Mouse (Mus musculus): ENCODE results near the gene Ect2l. TPM values are rescaled to one million over a fixed set of nuclear protein-coding genes. Genes with fewer than 3 reads are reported as not detected.
"Not testable (repeated sequence)": the region's sequence is repeated elsewhere in the genome, so short reads cannot be mapped to it uniquely, and the experiment has no call there.

Gene Ect2l
- polyA plus RNA-seq, 1 experiment from 2014 or later, result 0.38 TPM

- Histone ChIP-seq H3K27ac (no peak overlapping the region), H3K9me3 (replicated peaks) (no peaks in the 10 kb centered on the region), H3K27me3 (no peaks in the 10 kb centered on the region), H3K4me2 (no peak overlapping the region), H3K9ac (no peak overlapping the region), H3K4me1 (peaks cover 13% of the 10 kb centered on the region; the same call in 1 of the 2 replicates), H3K36me3 (no peaks in the 10 kb centered on the region), H3K4me3 (replicated peaks) (no peak overlapping the region)
- ATAC-seq (replicated peaks; ENCODE audit: low FRiP score), result no peak
- 84% methylated on average over 6 of the region's 6 CpGs for WGBS
Measured at GRCm38 (mm10) chr10:18188564-18188963, 22.1 kb downstream of the Ect2l start.

GRCm38 (mm10) chr10:18182246-18182645, 28.4 kb downstream of the Ect2l start:
- Histone ChIP-seq H3K4me2 (no peak overlapping the region), H3K9ac (no peak overlapping the region), H3K27ac (no peak overlapping the region), H3K4me1 (no peaks in the 10 kb centered on the region), H3K27me3 (no peaks in the 10 kb centered on the region), H3K4me3 (replicated peaks) (no peak overlapping the region), H3K9me3 (replicated peaks) (no peaks in the 10 kb centered on the region), H3K36me3 (no peaks in the 10 kb centered on the region)
- WGBS, result 87% methylated on average over 5 of the region's 5 CpGs
- ATAC-seq (replicated peaks; ENCODE audit: low FRiP score), result no peak

GRCm38 (mm10) chr10:18177304-18177703, 33.4 kb downstream of the Ect2l start:
- no peak for ATAC-seq (replicated peaks; ENCODE audit: low FRiP score)
- Histone ChIP-seq H3K4me3 (replicated peaks) (no peak overlapping the region), H3K9me3 (replicated peaks) (no peaks in the 10 kb centered on the region), H3K27me3 (no peaks in the 10 kb centered on the region), H3K4me1 (no peaks in the 10 kb centered on the region), H3K4me2 (no peak overlapping the region), H3K36me3 (no peaks in the 10 kb centered on the region), H3K9ac (no peak overlapping the region), H3K27ac (no peak overlapping the region)
- 49% methylated on average over 2 of the region's 2 CpGs for WGBS

GRCm38 (mm10) chr10:18176722-18177121, 34.0 kb downstream of the Ect2l start:
- H3K27me3 ChIP-seq, result no peaks in the 10 kb centered on the region
- no peak overlapping the region for H3K4me3 ChIP-seq (replicated peaks)
- H3K4me1 ChIP-seq, result no peaks in the 10 kb centered on the region
- no peaks in the 10 kb centered on the region for H3K36me3 ChIP-seq
- ATAC-seq (replicated peaks; ENCODE audit: low FRiP score), result no peak
- no peaks in the 10 kb centered on the region for H3K9me3 ChIP-seq (replicated peaks)
- H3K9ac ChIP-seq, result no peak overlapping the region
- H3K4me2 ChIP-seq, result no peak overlapping the region
- WGBS, result 85% methylated on average over 7 of the region's 7 CpGs
- H3K27ac ChIP-seq, result no peak overlapping the region

GRCm38 (mm10) chr10:18175087-18175486, 35.6 kb downstream of the Ect2l start:
- H3K4me1 ChIP-seq, result no peaks in the 10 kb centered on the region
- no peak overlapping the region for H3K27ac ChIP-seq
- WGBS, result 45% methylated on average over 6 of the region's 6 CpGs
- no peaks in the 10 kb centered on the region for H3K27me3 ChIP-seq
- H3K4me2 ChIP-seq, result no peak overlapping the region
- H3K4me3 ChIP-seq (replicated peaks), result no peak overlapping the region
- no peaks in the 10 kb centered on the region for H3K9me3 ChIP-seq (replicated peaks)
- no peak for ATAC-seq (replicated peaks; ENCODE audit: low FRiP score)
- H3K9ac ChIP-seq, result no peak overlapping the region
- H3K36me3 ChIP-seq, result no peaks in the 10 kb centered on the region

GRCm38 (mm10) chr10:18162435-18162971, 48.2 kb downstream of the Ect2l start:
- Histone ChIP-seq H3K4me1 (no peaks in the 10 kb centered on the region), H3K4me2 (no peak overlapping the region), H3K4me3 (replicated peaks) (no peak overlapping the region), H3K9me3 (replicated peaks) (no peaks in the 10 kb centered on the region), H3K9ac (no peak overlapping the region), H3K27me3 (no peaks in the 10 kb centered on the region), H3K27ac (no peak overlapping the region), H3K36me3 (no peaks in the 10 kb centered on the region)
- WGBS, result 79% methylated on average over 7 of the region's 7 CpGs
- no peak for ATAC-seq (replicated peaks; ENCODE audit: low FRiP score)

GRCm38 (mm10) chr10:18147224-18147623, 63.5 kb downstream of the Ect2l start:
- no peaks in the 10 kb centered on the region for H3K36me3 ChIP-seq
- H3K27ac ChIP-seq, result no peak overlapping the region
- WGBS, result 55% methylated on average over 3 of the region's 3 CpGs
- no peak overlapping the region for H3K4me3 ChIP-seq (replicated peaks)
- H3K9me3 ChIP-seq (replicated peaks), result no peaks in the 10 kb centered on the region
- H3K4me1 ChIP-seq, result 0 out of 2 replicates have a peak, but pooled peaks cover 5% of the 10 kb centered on the region
- ATAC-seq (replicated peaks; ENCODE audit: low FRiP score), result peak; percentile 29; the same call in 1 of the 2 replicates
- H3K27me3 ChIP-seq, result no peaks in the 10 kb centered on the region
- H3K4me2 ChIP-seq, result no peak overlapping the region
- no peak overlapping the region for H3K9ac ChIP-seq

GRCm38 (mm10) chr10:18142231-18142630, 68.5 kb downstream of the Ect2l start:
- H3K4me3 ChIP-seq (replicated peaks), result no peak overlapping the region
- 89% methylated on average over 6 of the region's 6 CpGs for WGBS
- no peak for ATAC-seq (replicated peaks; ENCODE audit: low FRiP score)
- no peaks in the 10 kb centered on the region for H3K27me3 ChIP-seq
- no peak overlapping the region for H3K9ac ChIP-seq
- no peaks in the 10 kb centered on the region for H3K36me3 ChIP-seq
- H3K4me2 ChIP-seq, result no peak overlapping the region
- H3K9me3 ChIP-seq (replicated peaks), result no peaks in the 10 kb centered on the region
- 0 out of 2 replicates have a peak, but pooled peaks cover 1% of the 10 kb centered on the region for H3K4me1 ChIP-seq
- no peak overlapping the region for H3K27ac ChIP-seq

GRCm38 (mm10) chr10:18141389-18141788, 69.3 kb downstream of the Ect2l start:
- no peak for ATAC-seq (replicated peaks; ENCODE audit: low FRiP score)
- no peak overlapping the region for H3K4me2 ChIP-seq
- no peak overlapping the region for H3K27ac ChIP-seq
- H3K9me3 ChIP-seq (replicated peaks), result no peaks in the 10 kb centered on the region
- H3K4me1 ChIP-seq, result no peaks in the 10 kb centered on the region
- H3K36me3 ChIP-seq, result no peaks in the 10 kb centered on the region
- H3K27me3 ChIP-seq, result no peaks in the 10 kb centered on the region
- 87% methylated on average over 2 of the region's 2 CpGs for WGBS
- H3K4me3 ChIP-seq (replicated peaks), result no peak overlapping the region
- H3K9ac ChIP-seq, result no peak overlapping the region

- Histone ChIP-seq H3K4me2 (peak overlapping the region; percentile 38), H3K36me3 (no peaks in the 10 kb centered on the region), H3K27me3 (no peaks in the 10 kb centered on the region), H3K4me1 (no peaks in the 10 kb centered on the region), H3K4me3 (replicated peaks) (peak overlapping the region; percentile 32), H3K9me3 (replicated peaks) (no peaks in the 10 kb centered on the region), H3K9ac (no peak overlapping the region), H3K27ac (no peak overlapping the region)
- 72% methylated on average over 5 of the region's 5 CpGs for WGBS
- ATAC-seq (replicated peaks; ENCODE audit: low FRiP score), result 0 out of 2 replicates have a peak, but pooled peaks have one; percentile 52
Measured at GRCm38 (mm10) chr10:18139615-18140014, 71.1 kb downstream of the Ect2l start.

- H3K9me3 ChIP-seq (replicated peaks); H3K9ac ChIP-seq; H3K27ac ChIP-seq; H3K27me3 ChIP-seq; H3K4me1 ChIP-seq; H3K36me3 ChIP-seq; ATAC-seq (replicated peaks; ENCODE audit: low FRiP score): not testable (repeated sequence)
- Histone ChIP-seq H3K4me3 (replicated peaks) (peak overlapping the region; percentile 32), H3K4me2 (peak overlapping the region; percentile 38)
- 79% methylated on average over 14 of the region's 26 CpGs for WGBS
Measured at GRCm38 (mm10) chr10:18138853-18139503, 71.7 kb downstream of the Ect2l start.

- H3K9ac ChIP-seq, result no peak overlapping the region
- peaks cover 4% of the 10 kb centered on the region; the same call in 1 of the 2 replicates for H3K4me1 ChIP-seq
- peak; percentile 64; the same call in 1 of the 2 replicates for ATAC-seq (replicated peaks; ENCODE audit: low FRiP score)
- peak overlapping the region; percentile 49 for H3K27ac ChIP-seq
- H3K4me2 ChIP-seq, result no peak overlapping the region
- H3K36me3 ChIP-seq, result peaks cover 10% of the 10 kb centered on the region
- WGBS, result 82% methylated on average over 10 of the region's 10 CpGs
- no peaks in the 10 kb centered on the region for H3K27me3 ChIP-seq
- H3K4me3 ChIP-seq (replicated peaks), result no peak overlapping the region
- H3K9me3 ChIP-seq (replicated peaks), result no peaks in the 10 kb centered on the region
Measured at GRCm38 (mm10) chr10:18131666-18132650, 78.7 kb downstream of the Ect2l start.

Data from kidney, embryonic 15.5 days (tissue).